Mouse (Mus musculus): ENCODE results near the gene Elovl6. TPM values are rescaled to one million over a fixed set of nuclear protein-coding genes. Genes with fewer than 3 reads are reported as not detected.

Gene Elovl6
- total and polyA plus RNA-seq, 3 experiments = 15.0 to 17.2 TPM; not detected in 1

DNA sequence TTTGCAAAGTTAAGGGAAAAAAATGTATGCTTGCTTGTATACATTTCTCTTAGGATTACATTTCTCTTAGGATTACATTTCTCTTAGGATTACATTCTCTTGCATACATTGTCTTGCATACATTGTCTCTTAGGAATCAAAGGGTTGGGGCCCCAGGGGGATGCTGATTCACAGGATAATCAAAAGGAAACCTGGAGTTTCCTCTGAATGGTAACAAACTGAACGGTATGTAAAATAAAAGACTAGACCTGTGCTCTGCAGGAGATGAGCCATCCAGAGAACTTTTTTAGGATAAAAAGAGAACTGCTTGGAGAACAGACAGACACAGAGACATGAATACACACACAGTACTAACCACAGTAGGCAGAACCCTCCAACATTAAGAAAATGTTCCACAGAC is 118.8 kb downstream of the Elovl6 start:
- H3K4me3 ChIP-seq (ENCODE audit: control insufficient read depth in 1 of 2, insufficient read depth in 1 of 2, low read depth in 2 of 2, low read length in 2 of 2) = no peak overlapping the region
- no peaks in the 10 kb centered on the region for H3K36me3 ChIP-seq (ENCODE audit: control insufficient read depth in 1 of 2, insufficient read depth in 2 of 2, low read length in 2 of 2)
- no peak overlapping the region for H3K27ac ChIP-seq (ENCODE audit: control insufficient read depth, low read depth, low read length)
- TF ChIP-seq SMC3 (IDR thresholded peaks at IDR 0.05; ENCODE audit: low read depth, low read length) (no peak), USF2 (IDR thresholded peaks at IDR 0.05; ENCODE audit: borderline replicate concordance in 1 of 2, insufficient read depth in 1 of 2, low read depth in 1 of 2, low read length in 2 of 2) (no peak), ETS1 (IDR thresholded peaks at IDR 0.05; ENCODE audit: low read depth, low read length) (no peak), TAL1 (IDR thresholded peaks at IDR 0.05; ENCODE audit: low read length) (no peak), ZNF384 (IDR thresholded peaks at IDR 0.05; ENCODE audit: low read depth, low read length) (no peak), KAT2A (conservative IDR thresholded peaks at IDR 0.05; ENCODE audit: low read depth, low read length) (no peak), RAD21 (IDR thresholded peaks at IDR 0.05; ENCODE audit: low read depth, low read length) (no peak), MEF2A (IDR thresholded peaks at IDR 0.05; ENCODE audit: extremely low read depth, insufficient replicate concordance, low read depth, low read length, poor library complexity, severe bottlenecking) (no peak), NELFE (IDR thresholded peaks at IDR 0.05; ENCODE audit: low read depth, low read length) (no peak), ZMIZ1 (IDR thresholded peaks at IDR 0.05; ENCODE audit: low read depth, low read length) (no peak), BHLHE40 (IDR thresholded peaks at IDR 0.05; ENCODE audit: borderline replicate concordance, low read depth, low read length) (no peak), POLR2A (IDR thresholded peaks at IDR 0.05; ENCODE audit: control insufficient read depth in 1 of 2, insufficient read depth in 1 of 2, low read depth in 1 of 2, low read length in 2 of 2, poor library complexity in 1 of 2) (no peak), TBP (IDR thresholded peaks at IDR 0.05; ENCODE audit: low read depth, low read length) (no peak), GABPA (IDR thresholded peaks at IDR 0.05; ENCODE audit: low read depth, low read length) (no peak), CTCF (IDR thresholded peaks at IDR 0.05 in 2 of 3, conservative IDR thresholded peaks at IDR 0.05 in 1 of 3; ENCODE audit: control insufficient read depth in 1 of 3, insufficient read depth in 1 of 3, low read depth in 2 of 3, low read length in 3 of 3, poor library complexity in 1 of 3, severe bottlenecking in 1 of 3) (no peak), ZKSCAN1 (IDR thresholded peaks at IDR 0.05; ENCODE audit: low read depth, low read length) (no peak), MAZ (IDR thresholded peaks at IDR 0.05; ENCODE audit: low read depth, low read length) (no peak), MXI1 (IDR thresholded peaks at IDR 0.05; ENCODE audit: low read depth, low read length) (no peak), TCF12 (IDR thresholded peaks at IDR 0.05; ENCODE audit: low read depth, low read length) (no peak)
- H3K9me3 ChIP-seq (replicated peaks; ENCODE audit: insufficient read depth, low read length) = no peaks in the 10 kb centered on the region
- DNase-seq (ENCODE audit: low read depth, low spot score) = no peak
- H3K79me2 ChIP-seq (ENCODE audit: control insufficient read depth, insufficient read depth, low read length, poor library complexity) = no peaks in the 10 kb centered on the region
- no peaks in the 10 kb centered on the region; a peak in 1 of 4 replicates for H3K27me3 ChIP-seq (ENCODE audit: control insufficient read depth in 1 of 2, insufficient read depth in 2 of 2, low read length in 2 of 2)
- no peaks in the 10 kb centered on the region for H3K4me1 ChIP-seq (ENCODE audit: control insufficient read depth in 1 of 2, insufficient read depth in 2 of 2, low read length in 2 of 2)
- H3K9ac ChIP-seq (ENCODE audit: control insufficient read depth, low read depth, low read length, poor library complexity, severe bottlenecking) = no peak overlapping the region

DNA sequence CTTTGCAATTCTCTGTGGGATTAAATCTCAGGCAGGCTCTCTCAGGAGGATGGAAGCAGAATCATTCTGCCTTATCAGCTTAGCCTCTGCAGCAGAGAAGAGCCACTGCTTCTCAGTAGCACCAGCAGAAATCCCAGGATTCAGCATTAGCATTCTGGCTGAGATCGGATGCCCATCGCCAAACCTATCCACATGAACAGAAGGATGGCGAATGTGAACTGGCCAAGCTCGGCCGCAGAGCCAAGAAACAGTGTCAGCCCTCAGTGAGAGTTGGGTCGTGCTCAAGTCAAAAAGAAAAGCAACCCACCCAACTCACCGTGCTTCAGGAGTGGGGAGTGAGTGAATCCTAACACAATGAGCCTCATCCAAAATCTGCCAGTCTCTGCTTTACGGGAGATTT is 119.6 kb downstream of the Elovl6 start:
- H3K36me3 ChIP-seq (ENCODE audit: control insufficient read depth in 1 of 2, insufficient read depth in 2 of 2, low read length in 2 of 2) = no peaks in the 10 kb centered on the region
- H3K9ac ChIP-seq (ENCODE audit: control insufficient read depth, low read depth, low read length, poor library complexity, severe bottlenecking) = no peak overlapping the region
- H3K4me1 ChIP-seq (ENCODE audit: control insufficient read depth in 1 of 2, insufficient read depth in 2 of 2, low read length in 2 of 2) = no peaks in the 10 kb centered on the region
- no peak overlapping the region for H3K27ac ChIP-seq (ENCODE audit: control insufficient read depth, low read depth, low read length)
- H3K4me3 ChIP-seq (ENCODE audit: control insufficient read depth in 1 of 2, insufficient read depth in 1 of 2, low read depth in 2 of 2, low read length in 2 of 2) = no peak overlapping the region
- no peak for TF ChIP-seq MXI1 (IDR thresholded peaks at IDR 0.05; ENCODE audit: low read depth, low read length)
- TF ChIP-seq CTCF (IDR thresholded peaks at IDR 0.05 in 2 of 3, conservative IDR thresholded peaks at IDR 0.05 in 1 of 3; ENCODE audit: control insufficient read depth in 1 of 3, insufficient read depth in 1 of 3, low read depth in 2 of 3, low read length in 3 of 3, poor library complexity in 1 of 3, severe bottlenecking in 1 of 3) = no peak
- no peak for TF ChIP-seq NRF1 (IDR thresholded peaks at IDR 0.05; ENCODE audit: insufficient read depth, low read depth, low read length, poor library complexity, severe bottlenecking)
- TF ChIP-seq EP300 (IDR thresholded peaks at IDR 0.05; ENCODE audit: low read depth in 1 of 2, low read length in 2 of 2) = no peak
- no peak for TF ChIP-seq ZMIZ1 (IDR thresholded peaks at IDR 0.05; ENCODE audit: low read depth, low read length)
- no peak for TF ChIP-seq POLR2A (IDR thresholded peaks at IDR 0.05; ENCODE audit: control insufficient read depth in 1 of 2, insufficient read depth in 1 of 2, low read depth in 1 of 2, low read length in 2 of 2, poor library complexity in 1 of 2)
- no peak for TF ChIP-seq TAL1 (IDR thresholded peaks at IDR 0.05; ENCODE audit: low read length)
- no peak for TF ChIP-seq RCOR1 (IDR thresholded peaks at IDR 0.05; ENCODE audit: low read depth, low read length)
- no peak for TF ChIP-seq POLR2AphosphoS2 (IDR thresholded peaks at IDR 0.05; ENCODE audit: low read length)
- TF ChIP-seq GABPA (IDR thresholded peaks at IDR 0.05; ENCODE audit: low read depth, low read length) = no peak
- TF ChIP-seq MYB (IDR thresholded peaks at IDR 0.05; ENCODE audit: low read depth, low read length) = no peak
- DNase-seq (ENCODE audit: low read depth, low spot score) = no peak
- no peaks in the 10 kb centered on the region for H3K79me2 ChIP-seq (ENCODE audit: control insufficient read depth, insufficient read depth, low read length, poor library complexity)
- H3K27me3 ChIP-seq (ENCODE audit: control insufficient read depth in 1 of 2, insufficient read depth in 2 of 2, low read length in 2 of 2) = no peaks in the 10 kb centered on the region
- no peaks in the 10 kb centered on the region for H3K9me3 ChIP-seq (replicated peaks; ENCODE audit: insufficient read depth, low read length)

Data from MEL (cell line).